Mouse (Mus musculus) cerebellum, adult 2 months (tissue): Measurements from ENCODE around the gene Arhgef25.

Experiments
- CTCF ChIP-seq: fragments of 200-500 bp; IDR thresholded peaks from 2 replicates; pipeline ENCODE4 v1.5.1; 2011; ENCODE audit warnings: low read depth, mild to moderate bottlenecking, control low read depth, low read length, moderate library complexity, borderline replicate concordance; ENCODE audit not compliant: insufficient read depth
- POLR2A ChIP-seq: fragments of 200-500 bp; IDR thresholded peaks from 2 replicates; pipeline ENCODE4 v1.6.1; 2011; ENCODE audit warnings: low read length, control low read depth, borderline replicate concordance; ENCODE audit not compliant: insufficient read depth

GRCm38 (mm10) chr10:127208921-127209320, 19.0 kb upstream of the Arhgef25 start:
- no peak for TF ChIP-seq POLR2A
- no peak for TF ChIP-seq CTCF
